Mouse (Mus musculus): ENCODE data around the gene Fam221b. TPM values are rescaled to one million over a fixed set of nuclear protein-coding genes. Genes with fewer than 3 reads are reported as not detected.

Gene Fam221b
- total and polyA plus RNA-seq, 2 experiments from 2014 or later: 1.4 TPM; not detected in 1

DNA sequence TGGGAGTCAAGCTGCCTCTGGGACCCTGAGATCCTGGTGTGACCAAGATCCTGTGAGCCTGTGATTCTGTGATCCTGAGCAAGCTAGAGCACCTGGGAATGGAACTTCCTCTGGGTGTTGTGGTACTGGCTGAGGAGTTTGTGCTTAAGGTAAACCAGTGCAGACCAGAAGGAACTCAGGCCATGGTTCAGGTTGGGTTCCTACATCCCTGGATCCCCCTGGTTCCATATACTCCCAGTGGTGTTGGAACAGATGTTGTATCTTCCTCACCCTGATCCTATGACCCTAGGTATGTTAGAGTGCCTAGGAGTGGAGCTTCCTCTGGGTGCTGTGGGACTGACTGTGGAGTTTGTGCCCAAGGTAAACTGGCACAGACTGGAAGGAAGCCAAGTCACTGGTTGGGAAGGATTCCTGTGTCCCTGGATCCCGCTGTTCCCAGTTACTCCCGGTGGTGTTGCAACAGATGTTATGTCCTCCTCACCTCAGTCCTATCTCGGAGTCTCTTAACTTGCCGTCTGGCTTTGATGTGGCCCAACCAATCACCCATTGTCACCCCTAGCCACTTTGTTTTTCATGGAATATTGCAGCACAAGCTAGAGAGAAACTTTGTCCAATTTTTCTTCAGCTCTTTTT lies 48.7 kb downstream of the Fam221b start:
- Histone ChIP-seq H3K4me1 (ENCODE audit: insufficient read depth, low read length) (no peaks in the 10 kb centered on the region), H3K4me3 (ENCODE audit: low read length) (no peak overlapping the region), H3K4me2 (ENCODE audit: low read depth, low read length) (no peak overlapping the region), H3K36me3 (ENCODE audit: insufficient read depth, low read length) (no peaks in the 10 kb centered on the region), H3K9ac (replicated peaks; ENCODE audit: low read length) (no peak overlapping the region), H3K9me3 (ENCODE audit: low read length) (peaks cover 3% of the 10 kb centered on the region), H3K27me3 (ENCODE audit: insufficient read depth, low read length) (no peaks in the 10 kb centered on the region), H3K27ac (no peak overlapping the region)
- no peak for ATAC-seq
- DNase-seq (ENCODE audit: low spot score): no peak
- 79% methylated on average over 4 of the region's 4 CpGs for WGBS
- no peak for TF ChIP-seq CTCF (IDR thresholded peaks at IDR 0.05; ENCODE audit: low read depth)

DNA sequence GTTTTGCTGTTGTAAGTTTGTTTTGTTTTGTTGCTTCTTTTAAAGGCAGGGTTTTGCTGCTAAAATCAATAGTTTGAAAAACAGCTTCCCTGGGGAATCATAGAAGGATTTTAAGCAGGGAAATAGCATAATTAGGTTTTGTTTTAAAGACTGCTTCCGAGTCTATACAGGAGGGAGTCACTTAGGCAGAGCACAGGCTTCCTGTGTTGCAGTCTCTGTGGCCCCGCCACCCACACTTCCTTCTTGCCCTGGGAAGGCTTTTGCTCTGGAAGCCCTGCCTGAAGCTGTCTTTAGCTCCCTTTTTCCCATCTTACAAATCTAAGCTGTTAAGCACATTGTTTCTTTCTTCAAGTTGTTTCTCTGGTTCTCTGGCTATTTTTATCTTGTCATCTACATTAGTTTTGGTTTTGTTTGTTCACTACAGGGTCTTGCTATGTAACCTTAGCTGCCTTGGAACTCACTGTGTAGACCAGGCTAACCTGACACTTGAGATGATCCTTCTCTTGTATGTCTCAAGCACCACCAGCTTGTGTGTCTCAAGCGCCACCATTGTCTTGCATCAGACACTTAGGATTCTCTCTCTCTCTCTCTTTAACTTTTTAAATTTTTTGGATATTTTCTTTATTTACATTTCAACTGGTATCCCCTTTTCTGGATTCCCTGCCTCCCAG lies 55.8 kb downstream of the Fam221b start:
- DNase-seq (ENCODE audit: low spot score) (no peak), ATAC-seq (no peak)
- 71% methylated on average over 3 of the region's 3 CpGs for WGBS
- H3K36me3 ChIP-seq (ENCODE audit: insufficient read depth, low read length): no peaks in the 10 kb centered on the region
- no peaks in the 10 kb centered on the region for H3K9me3 ChIP-seq (ENCODE audit: low read length)
- H3K9ac ChIP-seq (replicated peaks; ENCODE audit: low read length): no peak overlapping the region
- H3K4me1 ChIP-seq (ENCODE audit: insufficient read depth, low read length): no peaks in the 10 kb centered on the region
- TF ChIP-seq CTCF (IDR thresholded peaks at IDR 0.05; ENCODE audit: low read depth): no peak
- H3K4me2 ChIP-seq (ENCODE audit: low read depth, low read length): no peak overlapping the region
- H3K4me3 ChIP-seq (ENCODE audit: low read length): no peak overlapping the region
- no peak overlapping the region for H3K27ac ChIP-seq
- H3K27me3 ChIP-seq (ENCODE audit: insufficient read depth, low read length): no peaks in the 10 kb centered on the region

DNA sequence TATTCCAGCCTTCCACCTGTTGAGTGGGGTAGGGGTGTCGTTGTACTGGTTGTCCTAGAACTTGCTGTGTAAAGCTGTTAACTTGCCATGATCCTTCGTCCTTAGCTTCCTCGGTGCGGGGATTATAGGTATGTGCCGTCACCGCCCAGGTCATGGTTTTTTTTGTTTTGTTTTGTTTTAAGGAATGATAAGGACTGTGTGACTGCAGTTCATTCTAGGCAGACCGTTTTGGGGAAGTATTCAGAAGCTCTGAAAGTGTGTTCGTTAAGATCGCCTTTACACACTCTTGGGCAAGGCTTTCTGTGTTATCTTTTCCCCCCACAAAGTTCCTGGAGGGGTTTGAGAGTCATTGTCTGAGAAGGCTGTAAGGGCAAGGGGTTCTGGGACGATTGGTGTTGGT lies 56.4 kb downstream of the Fam221b start:
- Histone ChIP-seq H3K9ac (replicated peaks; ENCODE audit: low read length) (no peak overlapping the region), H3K4me3 (ENCODE audit: low read length) (no peak overlapping the region), H3K36me3 (ENCODE audit: insufficient read depth, low read length) (no peaks in the 10 kb centered on the region), H3K4me2 (ENCODE audit: low read depth, low read length) (no peak overlapping the region), H3K4me1 (ENCODE audit: insufficient read depth, low read length) (no peaks in the 10 kb centered on the region), H3K9me3 (ENCODE audit: low read length) (no peaks in the 10 kb centered on the region), H3K27ac (no peak overlapping the region), H3K27me3 (ENCODE audit: insufficient read depth, low read length) (no peaks in the 10 kb centered on the region)
- DNase-seq (ENCODE audit: low spot score): no peak
- ATAC-seq: no peak
- TF ChIP-seq CTCF (IDR thresholded peaks at IDR 0.05; ENCODE audit: low read depth): no peak
- 75% methylated on average over 10 of the region's 10 CpGs for WGBS

Small RNA genes within 50 kb of the gene (microRNA-seq; reads per million reads assigned to microRNA genes)
- gene Gm25262: 0 to 0.18 reads per million in 2 experiments

Other genes starting within 250 kb of the Fam221b start
- gene Fam166b, start 240.0 kb downstream of the Fam221b start, total RNA-seq (2014; rRNA removed): 0.61 and 1.4 TPM in 2 replicates
- gene Fam166b, start 240.0 kb downstream of the Fam221b start, polyA plus RNA-seq (2015; fragmentation: Nextera tagmentation; extraction: Ambion mirVana): 1.6 TPM in 2 replicates
- gene Tesk1, start 227.2 kb downstream of the Fam221b start, total RNA-seq (2014; rRNA removed): 157 and 171 TPM in 2 replicates
- 16.2 and 17.8 TPM in 2 replicates for gene Tesk1, start 227.2 kb downstream of the Fam221b start, polyA plus RNA-seq (2015; fragmentation: Nextera tagmentation; extraction: Ambion mirVana)
- not detected in 2 replicates for gene Cd72, start 214.5 kb downstream of the Fam221b start, total RNA-seq (2014; rRNA removed)
- 4.4 and 4.7 TPM in 2 replicates for gene Cd72, start 214.5 kb downstream of the Fam221b start, polyA plus RNA-seq (2015; fragmentation: Nextera tagmentation; extraction: Ambion mirVana)
- 0.90 TPM in 1 of 2 replicates, not detected in the other for gene Sit1, start 185.4 kb downstream of the Fam221b start, total RNA-seq (2014; rRNA removed)
- gene Sit1, start 185.4 kb downstream of the Fam221b start, polyA plus RNA-seq (2015; fragmentation: Nextera tagmentation; extraction: Ambion mirVana): not detected in 2 replicates
- gene Ccdc107, start 176.2 kb downstream of the Fam221b start, total RNA-seq (2014; rRNA removed): 36.6 and 89.9 TPM in 2 replicates
- 104 and 108 TPM in 2 replicates for gene Ccdc107, start 176.2 kb downstream of the Fam221b start, polyA plus RNA-seq (2015; fragmentation: Nextera tagmentation; extraction: Ambion mirVana)
- 6.9 and 20.6 TPM in 2 replicates for gene Arhgef39, start 169.4 kb downstream of the Fam221b start, total RNA-seq (2014; rRNA removed)
- gene Arhgef39, start 169.4 kb downstream of the Fam221b start, polyA plus RNA-seq (2015; fragmentation: Nextera tagmentation; extraction: Ambion mirVana): 4.5 and 8.0 TPM in 2 replicates
- gene Car9, start 162.2 kb downstream of the Fam221b start, total RNA-seq (2014; rRNA removed): 0.26 TPM in 1 of 2 replicates, not detected in the other
- 0.50 and 1.1 TPM in 2 replicates for gene Car9, start 162.2 kb downstream of the Fam221b start, polyA plus RNA-seq (2015; fragmentation: Nextera tagmentation; extraction: Ambion mirVana)
- 2.4 and 5.9 TPM in 2 replicates for gene Tpm2, start 145.4 kb downstream of the Fam221b start, total RNA-seq (2014; rRNA removed)
- gene Tpm2, start 145.4 kb downstream of the Fam221b start, polyA plus RNA-seq (2015; fragmentation: Nextera tagmentation; extraction: Ambion mirVana): 7.7 and 9.4 TPM in 2 replicates
- 40.1 and 75.9 TPM in 2 replicates for gene Creb3, start 106.8 kb downstream of the Fam221b start, total RNA-seq (2014; rRNA removed)
- gene Creb3, start 106.8 kb downstream of the Fam221b start, polyA plus RNA-seq (2015; fragmentation: Nextera tagmentation; extraction: Ambion mirVana): 77.9 and 82.8 TPM in 2 replicates
- gene Tln1, start 106.5 kb downstream of the Fam221b start, total RNA-seq (2014; rRNA removed): 43.0 and 51.0 TPM in 2 replicates
- 69.9 and 70.3 TPM in 2 replicates for gene Tln1, start 106.5 kb downstream of the Fam221b start, polyA plus RNA-seq (2015; fragmentation: Nextera tagmentation; extraction: Ambion mirVana)
- gene Rgp1, start 90.4 kb downstream of the Fam221b start, total RNA-seq (2014; rRNA removed): 18.9 and 31.2 TPM in 2 replicates
- gene Rgp1, start 90.4 kb downstream of the Fam221b start, polyA plus RNA-seq (2015; fragmentation: Nextera tagmentation; extraction: Ambion mirVana): 11.5 and 13.5 TPM in 2 replicates
- gene Gba2, start 90.3 kb downstream of the Fam221b start, total RNA-seq (2014; rRNA removed): 34.0 and 36.3 TPM in 2 replicates
- gene Gba2, start 90.3 kb downstream of the Fam221b start, polyA plus RNA-seq (2015; fragmentation: Nextera tagmentation; extraction: Ambion mirVana): 45.4 and 47.6 TPM in 2 replicates
- gene Msmp, start 84.7 kb downstream of the Fam221b start, total RNA-seq (2014; rRNA removed): not detected in 2 replicates
- 1.2 and 1.9 TPM in 2 replicates for gene Msmp, start 84.7 kb downstream of the Fam221b start, polyA plus RNA-seq (2015; fragmentation: Nextera tagmentation; extraction: Ambion mirVana)
- gene Npr2, start 37.2 kb downstream of the Fam221b start, total RNA-seq (2014; rRNA removed): 25.0 and 41.3 TPM in 2 replicates
- 8.8 and 8.9 TPM in 2 replicates for gene Npr2, start 37.2 kb downstream of the Fam221b start, polyA plus RNA-seq (2015; fragmentation: Nextera tagmentation; extraction: Ambion mirVana)
- gene Spag8, start 15.6 kb downstream of the Fam221b start, total RNA-seq (2014; rRNA removed): 6.8 and 17.0 TPM in 2 replicates
- 7.8 and 8.2 TPM in 2 replicates for gene Spag8, start 15.6 kb downstream of the Fam221b start, polyA plus RNA-seq (2015; fragmentation: Nextera tagmentation; extraction: Ambion mirVana)
- 86.8 and 131 TPM in 2 replicates for gene Hint2, start 12.7 kb downstream of the Fam221b start, total RNA-seq (2014; rRNA removed)
- gene Hint2, start 12.7 kb downstream of the Fam221b start, polyA plus RNA-seq (2015; fragmentation: Nextera tagmentation; extraction: Ambion mirVana): 98.7 and 107 TPM in 2 replicates
- 25.3 and 31.6 TPM in 2 replicates for gene Tmem8b, start 174 bp downstream of the Fam221b start, total RNA-seq (2014; rRNA removed)
- 10.3 and 11.4 TPM in 2 replicates for gene Tmem8b, start 174 bp downstream of the Fam221b start, polyA plus RNA-seq (2015; fragmentation: Nextera tagmentation; extraction: Ambion mirVana)
- 0.36 TPM in 1 of 2 replicates, not detected in the other for gene Olfr70, start 31.7 kb upstream of the Fam221b start, total RNA-seq (2014; rRNA removed)
- gene Olfr70, start 31.7 kb upstream of the Fam221b start, polyA plus RNA-seq (2015; fragmentation: Nextera tagmentation; extraction: Ambion mirVana): not detected in 2 replicates
- not detected in 2 replicates for gene Olfr71, start 41.1 kb upstream of the Fam221b start, total RNA-seq (2014; rRNA removed)
- gene Olfr71, start 41.1 kb upstream of the Fam221b start, polyA plus RNA-seq (2015; fragmentation: Nextera tagmentation; extraction: Ambion mirVana): not detected in 2 replicates
- gene Hrct1, start 58.0 kb upstream of the Fam221b start, total RNA-seq (2014; rRNA removed): 0.73 and 1.8 TPM in 2 replicates
- 0.70 and 0.92 TPM in 2 replicates for gene Hrct1, start 58.0 kb upstream of the Fam221b start, polyA plus RNA-seq (2015; fragmentation: Nextera tagmentation; extraction: Ambion mirVana)
- gene Spaar, start 60.9 kb upstream of the Fam221b start, total RNA-seq (2014; rRNA removed): 0.10 and 0.22 TPM in 2 replicates
- 0.08 and 0.13 TPM in 2 replicates for gene Spaar, start 60.9 kb upstream of the Fam221b start, polyA plus RNA-seq (2015; fragmentation: Nextera tagmentation; extraction: Ambion mirVana)
- gene Olfr159, start 101.9 kb upstream of the Fam221b start, total RNA-seq (2014; rRNA removed): not detected in 2 replicates
- not detected in 2 replicates for gene Olfr159, start 101.9 kb upstream of the Fam221b start, polyA plus RNA-seq (2015; fragmentation: Nextera tagmentation; extraction: Ambion mirVana)
- gene Olfr156, start 154.8 kb upstream of the Fam221b start, total RNA-seq (2014; rRNA removed): not detected in 2 replicates
- not detected in 2 replicates for gene Olfr156, start 154.8 kb upstream of the Fam221b start, polyA plus RNA-seq (2015; fragmentation: Nextera tagmentation; extraction: Ambion mirVana)
- gene Olfr157, start 171.1 kb upstream of the Fam221b start, total RNA-seq (2014; rRNA removed): not detected in 2 replicates
- gene Olfr157, start 171.1 kb upstream of the Fam221b start, polyA plus RNA-seq (2015; fragmentation: Nextera tagmentation; extraction: Ambion mirVana): not detected in 2 replicates
- gene Olfr155, start 182.4 kb upstream of the Fam221b start, total RNA-seq (2014; rRNA removed): not detected in 2 replicates
- not detected in 2 replicates for gene Olfr155, start 182.4 kb upstream of the Fam221b start, polyA plus RNA-seq (2015; fragmentation: Nextera tagmentation; extraction: Ambion mirVana)
- gene Reck, start 206.4 kb upstream of the Fam221b start, total RNA-seq (2014; rRNA removed): 4.0 and 6.1 TPM in 2 replicates
- gene Reck, start 206.4 kb upstream of the Fam221b start, polyA plus RNA-seq (2015; fragmentation: Nextera tagmentation; extraction: Ambion mirVana): 3.4 and 4.0 TPM in 2 replicates

All from hindbrain, postnatal 0 days (tissue).